Mouse (Mus musculus) midbrain, embryonic 11.5 days (tissue): Measurements from ENCODE around the gene Ccdc85b. TPM values are rescaled to one million over a fixed set of nuclear protein-coding genes. Genes with fewer than 3 reads are reported as not detected.
A peak's percentile ranks its signal among the peaks of the same experiment; 100 is the strongest.

ENCODE experiments used
- ATAC-seq: fragments of 200-750 bp; cut with Nextera tagmentation; 2 replicates; pipeline ENCODE4 v1.8.0; 2017; ENCODE audit warnings: moderate TSS enrichment, moderate library complexity; ENCODE audit not compliant: low FRiP score
- DNase-seq: peaks from one replicate; pipeline ENCODE4 v3.0.0; 2015; ENCODE audit warnings: low spot score; ENCODE audit errors: missing footprints
- H3K27ac ChIP-seq: fragments of 300-500 bp; sonication (generic); 2 replicates; pipeline ENCODE4 v1.5.1; 2014; ENCODE audit warnings: low read depth, low read length
- H3K27me3 ChIP-seq: fragments of 300-500 bp; sonication (generic); 2 replicates; pipeline ENCODE4 v1.6.1; 2014; ENCODE audit warnings: mild to moderate bottlenecking, low read length, moderate library complexity, mixed read lengths; ENCODE audit not compliant: control insufficient read depth, insufficient read depth
- H3K36me3 ChIP-seq: fragments of 300-500 bp; sonication (generic); 2 replicates; pipeline ENCODE4 v1.6.1; 2014; ENCODE audit warnings: mild to moderate bottlenecking, low read length, moderate library complexity, mixed read lengths; ENCODE audit not compliant: control insufficient read depth, insufficient read depth
- H3K4me1 ChIP-seq: fragments of 300-500 bp; sonication (generic); 2 replicates; pipeline ENCODE4 v1.6.1; 2014; ENCODE audit warnings: low read length; ENCODE audit not compliant: control insufficient read depth, insufficient read depth
- H3K4me2 ChIP-seq: fragments of 300-500 bp; sonication (generic); 2 replicates; pipeline ENCODE4 v1.6.1; 2014; ENCODE audit warnings: mild to moderate bottlenecking, moderate library complexity
- H3K4me3 ChIP-seq: fragments of 300-500 bp; sonication (generic); 2 replicates; pipeline ENCODE4 v1.5.1; 2014; ENCODE audit warnings: low read depth, low read length
- H3K9ac ChIP-seq: fragments of 300-500 bp; sonication (generic); 2 replicates; pipeline ENCODE4 v1.6.1; 2014; ENCODE audit warnings: low read length
- H3K9me3 ChIP-seq: fragments of 300-500 bp; sonication (generic); 2 replicates; pipeline ENCODE4 v1.6.1; 2016; ENCODE audit warnings: low read length; ENCODE audit not compliant: control insufficient read depth
- WGBS: fragments of 180-500 bp; shearing (Covaris S2); extraction: QIAGEN DNeasy Blood & Tissue Kit; methylation state at CpG from one replicate; pipeline ENCODE4 v1.1.7; 2014; 5-methylcytosine and 5-hydroxymethylcytosine counted together
- polyA plus RNA-seq: library from polyadenylated mRNA; unstranded; fragments of >200 nt; fragmentation: Nextera tagmentation; extraction: Ambion mirVana; gene quantifications from 2 replicates; pipeline ENCODE4 v1.2.1, GENCODE M21; 2014

The Ccdc85b gene
- polyA plus RNA-seq, 1 experiment from 2014 or later, result 7.8 TPM

DNA sequence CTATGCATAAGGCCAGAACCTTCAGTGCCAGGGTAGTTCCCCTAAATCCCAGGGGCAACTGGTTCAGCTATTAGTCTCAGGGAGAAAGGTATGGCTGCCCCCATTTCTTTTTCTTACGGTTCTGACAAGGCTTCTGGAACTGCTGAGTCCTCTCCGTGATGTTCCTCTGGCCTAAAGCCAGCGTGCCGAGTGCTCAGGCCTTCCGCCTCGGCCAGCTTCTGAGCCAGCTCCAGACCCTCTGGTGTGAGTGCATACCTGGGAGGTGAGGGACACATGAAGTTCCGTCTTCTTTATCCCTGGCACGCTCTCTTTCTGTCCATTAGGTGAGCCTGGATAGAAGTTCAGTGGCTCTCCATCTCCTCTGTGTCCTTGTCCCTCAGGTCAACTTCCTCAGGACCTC is 27.7 kb upstream of the Ccdc85b start:
- ATAC-seq, result no peak
- no peak for DNase-seq
- H3K9me3 ChIP-seq, result no peaks in the 10 kb centered on the region

DNA sequence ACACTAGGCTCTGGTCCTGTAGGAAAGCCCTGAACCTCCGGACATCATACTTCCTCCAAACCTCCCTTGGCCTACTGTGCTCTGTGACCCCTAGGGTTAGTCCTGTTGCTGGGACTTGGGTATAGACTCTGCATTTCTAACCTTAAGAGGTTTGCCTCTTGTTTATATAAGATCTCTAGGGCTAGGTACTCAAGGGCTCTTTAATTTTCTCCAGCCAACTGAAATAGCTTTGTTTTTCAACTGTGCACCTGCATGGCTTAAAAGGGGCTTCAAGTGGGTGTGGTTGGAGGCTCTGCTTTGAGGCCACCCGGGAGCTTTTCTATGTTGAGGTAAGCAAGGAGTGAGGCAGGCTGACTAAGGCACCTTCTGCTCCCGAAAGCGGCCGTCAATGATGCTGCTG is 26.8 kb upstream of the Ccdc85b start:
- no peaks in the 10 kb centered on the region for H3K27me3 ChIP-seq
- H3K27ac ChIP-seq, result no peak overlapping the region
- no peaks in the 10 kb centered on the region for H3K9me3 ChIP-seq
- no peak for DNase-seq
- 88% methylated on average over 5 of the region's 5 CpGs for WGBS
- no peak for ATAC-seq
- no peak overlapping the region for H3K4me3 ChIP-seq
- H3K4me1 ChIP-seq, result peaks cover 15% of the 10 kb centered on the region
- H3K36me3 ChIP-seq, result no peaks in the 10 kb centered on the region; the same call in none of the 2 replicates
- no peak overlapping the region for H3K9ac ChIP-seq
- H3K4me2 ChIP-seq, result no peak overlapping the region

More for the DNA sequence above, 27.7 kb upstream of the Ccdc85b start:
- Histone ChIP-seq H3K9ac (no peak overlapping the region), H3K4me1 (peaks cover 20% of the 10 kb centered on the region), H3K27me3 (no peaks in the 10 kb centered on the region), H3K27ac (no peak overlapping the region), H3K36me3 (no peaks in the 10 kb centered on the region; the same call in none of the 2 replicates), H3K4me2 (no peak overlapping the region), H3K4me3 (no peak overlapping the region)
- 95% methylated on average over 8 of the region's 8 CpGs for WGBS

DNA sequence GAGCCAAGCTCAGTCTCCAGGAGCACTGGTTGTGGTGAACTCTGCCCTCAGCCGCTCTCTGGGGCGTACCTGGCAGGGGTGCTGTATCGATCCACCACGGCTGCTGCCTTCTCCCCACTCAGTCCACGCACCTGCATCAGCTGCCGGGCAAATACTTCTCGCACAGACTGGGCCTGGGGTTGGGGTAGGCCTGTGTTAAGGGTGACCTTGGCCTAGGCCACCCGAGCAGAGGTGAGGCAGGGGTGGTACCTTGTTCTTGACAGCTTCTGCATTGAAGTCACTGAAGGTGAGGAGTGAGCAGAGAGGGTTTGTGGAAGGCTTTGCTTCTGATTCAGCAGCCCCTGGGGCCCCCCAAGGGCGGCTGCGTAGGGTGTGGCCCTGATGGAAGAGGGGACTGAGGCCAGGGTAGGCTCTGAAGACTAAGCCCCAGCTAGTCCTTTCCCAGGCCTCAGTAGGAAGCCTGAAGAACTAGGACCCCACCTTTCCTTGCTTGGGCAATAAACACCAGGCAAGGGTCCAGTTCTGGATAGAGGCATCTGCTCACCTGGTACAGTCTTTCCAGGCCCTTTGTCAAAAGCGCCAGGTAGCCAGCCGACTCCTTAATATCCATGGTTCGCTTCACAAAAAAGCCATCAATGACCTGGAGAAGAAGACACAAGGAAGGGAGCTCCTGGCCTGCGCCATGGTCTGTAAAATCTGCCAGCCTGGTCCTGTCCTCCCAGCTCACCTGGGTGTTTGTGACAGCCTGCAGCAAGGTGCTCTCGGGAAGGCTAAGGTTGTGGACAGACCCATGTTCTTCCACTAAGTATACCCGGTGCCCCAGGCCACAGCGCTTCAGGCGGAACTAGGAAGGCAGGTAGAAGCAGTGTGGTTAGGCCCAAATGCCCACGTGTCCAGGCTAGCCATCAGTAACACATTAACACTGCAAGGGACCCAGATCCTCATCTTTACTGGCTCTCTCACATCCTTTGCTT is 26.0 kb upstream of the Ccdc85b start:
- H3K27ac ChIP-seq, result no peak overlapping the region
- no peak overlapping the region for H3K4me2 ChIP-seq
- no peak overlapping the region for H3K4me3 ChIP-seq
- no peaks in the 10 kb centered on the region; the same call in none of the 2 replicates for H3K36me3 ChIP-seq
- 90% methylated on average over 19 of the region's 19 CpGs for WGBS
- no peaks in the 10 kb centered on the region for H3K27me3 ChIP-seq
- peaks cover 12% of the 10 kb centered on the region for H3K4me1 ChIP-seq
- DNase-seq (no peak), ATAC-seq (no peak)
- H3K9ac ChIP-seq, result no peak overlapping the region
- no peaks in the 10 kb centered on the region for H3K9me3 ChIP-seq

DNA sequence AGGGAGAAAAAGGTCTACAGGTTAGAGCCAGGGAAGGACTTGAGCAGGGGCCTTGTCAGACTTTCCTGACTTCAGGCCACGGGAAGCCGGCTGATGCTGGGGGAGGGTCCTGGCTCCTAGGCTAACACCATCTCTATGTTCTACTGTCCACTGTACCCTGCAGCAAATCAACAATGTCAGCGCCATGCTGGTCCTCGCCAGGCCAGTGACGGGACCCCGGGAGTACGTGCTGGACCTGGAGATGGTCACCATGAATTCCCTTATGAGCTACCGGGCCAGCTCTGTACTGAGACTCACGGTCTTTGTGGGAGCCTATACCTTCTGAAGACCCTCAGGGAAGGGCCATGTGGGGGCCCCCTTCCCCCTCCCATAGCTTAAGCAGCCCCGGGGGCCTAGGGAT is 23.7 kb upstream of the Ccdc85b start:
- Histone ChIP-seq H3K4me2 (no peak overlapping the region), H3K27me3 (no peaks in the 10 kb centered on the region), H3K36me3 (no peaks in the 10 kb centered on the region; the same call in none of the 2 replicates), H3K27ac (no peak overlapping the region), H3K9me3 (no peaks in the 10 kb centered on the region), H3K4me3 (no peak overlapping the region), H3K9ac (no peak overlapping the region), H3K4me1 (no peaks in the 10 kb centered on the region)
- no peak for ATAC-seq
- WGBS, result 89% methylated on average over 10 of the region's 10 CpGs
- no peak for DNase-seq

DNA sequence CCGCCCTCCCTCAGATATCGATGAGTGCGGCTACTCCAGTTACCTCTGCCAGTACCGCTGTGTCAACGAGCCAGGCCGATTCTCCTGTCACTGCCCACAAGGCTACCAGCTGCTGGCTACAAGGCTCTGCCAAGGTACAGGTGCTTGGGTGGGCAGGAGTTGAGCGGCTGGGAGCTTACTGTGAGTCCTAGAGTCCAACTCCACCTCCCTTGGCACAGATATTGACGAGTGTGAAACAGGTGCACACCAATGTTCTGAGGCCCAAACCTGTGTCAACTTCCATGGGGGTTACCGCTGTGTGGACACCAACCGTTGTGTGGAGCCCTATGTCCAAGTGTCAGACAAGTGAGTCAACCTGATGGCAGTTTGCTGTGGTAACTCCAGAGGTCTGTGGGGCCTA is 22.3 kb upstream of the Ccdc85b start:
- Histone ChIP-seq H3K4me1 (peaks cover 5% of the 10 kb centered on the region), H3K27ac (no peak overlapping the region), H3K9me3 (no peaks in the 10 kb centered on the region), H3K9ac (no peak overlapping the region), H3K36me3 (no peaks in the 10 kb centered on the region; the same call in none of the 2 replicates), H3K4me3 (no peak overlapping the region), H3K27me3 (no peaks in the 10 kb centered on the region), H3K4me2 (no peak overlapping the region)
- 94% methylated on average over 10 of the region's 10 CpGs for WGBS
- DNase-seq (no peak), ATAC-seq (no peak)

DNA sequence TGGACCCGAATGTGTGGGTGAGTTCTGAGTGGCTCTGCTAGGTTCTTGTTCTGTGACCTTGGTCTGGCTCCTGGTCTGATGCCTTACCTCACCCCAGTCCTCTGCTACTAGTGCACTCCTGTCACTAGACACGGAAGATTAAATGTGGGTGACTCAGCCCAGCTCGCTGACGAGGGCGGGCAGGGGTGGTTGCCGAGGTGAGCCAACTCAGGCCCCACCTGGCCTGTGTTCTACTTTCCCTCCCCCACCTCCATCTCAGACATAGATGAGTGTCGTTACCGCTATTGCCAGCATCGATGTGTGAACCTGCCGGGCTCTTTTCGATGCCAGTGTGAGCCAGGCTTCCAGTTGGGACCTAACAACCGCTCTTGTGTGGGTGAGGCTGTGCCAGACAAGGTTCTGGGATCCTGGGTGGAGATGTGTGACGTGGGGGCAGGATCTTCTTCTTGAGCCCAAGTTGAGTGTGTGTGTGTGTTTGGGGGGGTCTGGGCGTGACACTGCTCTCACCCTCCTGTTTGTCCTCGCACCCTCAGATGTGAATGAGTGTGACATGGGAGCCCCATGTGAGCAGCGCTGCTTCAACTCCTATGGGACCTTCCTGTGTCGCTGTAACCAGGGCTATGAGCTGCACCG is 20.1 kb upstream of the Ccdc85b start:
- Histone ChIP-seq H3K9ac (no peak overlapping the region), H3K4me1 (peaks cover 15% of the 10 kb centered on the region), H3K36me3 (no peaks in the 10 kb centered on the region; the same call in 1 of the 2 replicates), H3K4me2 (no peak overlapping the region), H3K4me3 (no peak overlapping the region), H3K27ac (no peak overlapping the region), H3K9me3 (no peaks in the 10 kb centered on the region), H3K27me3 (0 out of 2 replicates have a peak, but pooled peaks cover 2% of the 10 kb centered on the region)
- 93% methylated on average over 18 of the region's 18 CpGs for WGBS
- ATAC-seq (no peak), DNase-seq (no peak)

DNA sequence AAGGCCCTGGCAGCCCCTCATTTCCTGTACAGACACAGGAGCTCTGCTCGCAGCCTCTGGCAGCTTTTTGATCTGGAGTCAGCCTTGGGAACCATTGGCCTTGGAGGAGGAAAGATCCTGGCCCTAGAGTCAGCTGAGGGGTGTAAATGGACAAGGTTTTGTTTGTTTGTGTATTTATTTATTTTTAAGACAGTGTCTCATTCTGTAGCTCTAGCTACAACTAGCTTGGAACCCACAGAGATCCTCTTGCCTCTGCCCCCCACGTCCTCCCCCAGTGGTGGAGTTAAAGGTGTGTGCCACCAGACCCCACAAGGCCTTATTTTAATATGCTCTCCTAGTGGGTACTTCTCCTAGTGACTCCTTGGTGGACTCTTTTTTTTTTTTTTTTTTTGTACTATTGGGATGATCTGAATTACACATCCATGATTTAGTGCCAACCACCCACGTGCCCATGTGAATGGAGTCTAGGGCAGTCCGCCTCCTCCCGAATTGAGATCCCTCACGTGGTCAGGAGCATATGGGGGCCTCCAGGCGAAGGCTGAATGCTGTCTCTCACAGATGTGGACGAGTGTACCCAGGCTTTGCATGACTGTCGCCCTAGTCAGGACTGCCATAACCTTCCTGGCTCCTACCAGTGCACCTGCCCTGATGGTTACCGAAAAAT is 19.4 kb upstream of the Ccdc85b start:
- no peaks in the 10 kb centered on the region for H3K9me3 ChIP-seq
- H3K27me3 ChIP-seq, result 0 out of 2 replicates have a peak, but pooled peaks cover 2% of the 10 kb centered on the region
- H3K27ac ChIP-seq, result no peak overlapping the region
- ATAC-seq, result no peak
- 0 out of 2 replicates have a peak overlapping the region, but pooled peaks have one; percentile 9 for H3K9ac ChIP-seq
- no peak for DNase-seq
- no peak overlapping the region for H3K4me2 ChIP-seq
- no peak overlapping the region for H3K4me3 ChIP-seq
- WGBS, result 90% methylated on average over 10 of the region's 10 CpGs
- no peaks in the 10 kb centered on the region for H3K36me3 ChIP-seq
- peaks cover 15% of the 10 kb centered on the region for H3K4me1 ChIP-seq

DNA sequence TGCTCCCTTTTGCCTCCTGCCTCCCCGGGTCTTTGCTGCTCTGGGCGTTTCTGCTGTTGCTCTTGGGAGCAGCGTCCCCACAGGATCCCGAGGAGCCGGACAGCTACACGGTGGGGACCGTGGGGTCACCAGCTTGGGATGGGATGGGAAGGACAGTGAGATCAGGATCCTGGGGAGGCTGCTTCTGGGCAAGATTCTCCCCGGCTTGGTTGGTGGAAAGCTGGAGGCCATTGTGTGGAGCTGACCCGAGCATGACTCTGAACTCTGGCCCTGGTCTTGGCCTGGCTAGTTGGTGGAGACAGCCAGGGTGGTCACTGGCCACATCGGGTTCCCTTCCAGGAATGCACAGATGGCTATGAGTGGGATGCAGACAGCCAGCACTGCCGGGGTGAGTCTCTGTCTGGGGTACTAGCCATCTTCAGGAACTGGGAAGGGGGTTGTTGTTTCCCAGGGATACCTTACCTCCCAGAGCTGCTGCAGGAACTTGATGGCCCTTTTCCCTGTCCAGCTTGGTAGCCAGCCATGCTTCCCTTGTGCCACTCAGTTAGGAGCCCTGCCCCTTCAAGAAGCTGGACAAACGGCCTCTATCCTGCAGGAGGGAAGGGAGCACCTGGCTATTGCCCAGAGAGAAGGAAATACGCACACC is 17.5 kb upstream of the Ccdc85b start:
- peak; percentile 45 for ATAC-seq
- peak; percentile 91 for DNase-seq
- H3K27me3 ChIP-seq, result 0 out of 2 replicates have a peak, but pooled peaks cover 2% of the 10 kb centered on the region
- no peaks in the 10 kb centered on the region for H3K36me3 ChIP-seq
- no peak overlapping the region for H3K27ac ChIP-seq
- H3K4me1 ChIP-seq, result peaks cover 15% of the 10 kb centered on the region
- WGBS, result 28% methylated on average over 13 of the region's 13 CpGs
- no peaks in the 10 kb centered on the region for H3K9me3 ChIP-seq
- H3K4me2 ChIP-seq, result peak overlapping the region; percentile 95
- peak overlapping the region; percentile 62 for H3K4me3 ChIP-seq
- peak overlapping the region; percentile 88 for H3K9ac ChIP-seq
